Mouse (Mus musculus): ENCODE measurements around the gene Pdc.
"Not testable (repeated sequence)": the region's sequence is repeated elsewhere in the genome, so short reads cannot be mapped to it uniquely, and the experiment has no call there.

Gene Pdc

DNA sequence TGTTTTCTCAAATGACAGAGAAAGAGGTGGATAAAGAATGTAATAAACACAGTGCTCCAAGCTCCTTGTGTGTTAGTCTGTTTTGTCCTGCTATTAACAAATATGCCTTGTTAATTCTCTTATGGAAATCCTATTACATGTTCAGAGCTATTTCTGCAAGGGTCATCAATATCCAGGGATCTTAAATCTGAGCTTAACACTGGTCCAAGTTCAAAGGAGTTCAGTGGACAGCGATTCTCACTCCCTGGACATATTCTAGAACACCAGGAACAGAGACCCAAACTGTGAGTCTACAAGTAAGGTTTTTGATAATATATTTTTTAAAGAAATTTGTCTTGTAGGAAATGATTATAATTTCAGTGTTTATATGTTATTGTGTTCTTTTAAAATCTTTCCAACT lies at the start of gene Pdc:
Pdc (plus strand) TSS at position 213 of the 400 bp plus-strand sequence.
- no peak for DNase-seq

DNA sequence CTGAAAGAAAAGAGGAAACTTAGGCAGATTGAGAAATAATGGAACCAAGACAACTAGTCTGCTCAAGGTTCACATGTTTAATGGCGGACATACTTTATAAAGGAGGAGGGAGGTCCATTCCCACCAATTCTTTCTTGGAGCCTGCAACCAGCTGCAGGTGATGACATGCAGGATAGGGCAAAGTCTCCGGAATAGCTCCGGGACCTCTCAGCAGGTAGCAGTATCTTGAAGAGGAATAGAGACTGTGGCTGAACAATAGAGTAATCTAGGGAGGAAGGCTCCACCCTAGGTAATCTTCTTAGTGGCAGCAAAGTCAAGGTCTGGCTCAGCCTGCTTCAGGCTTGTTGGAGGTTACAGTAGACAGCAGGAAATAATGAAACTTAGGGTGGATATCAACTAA lies 25.2 kb upstream of the Pdc start:
- not testable (repeated sequence) for DNase-seq

DNA sequence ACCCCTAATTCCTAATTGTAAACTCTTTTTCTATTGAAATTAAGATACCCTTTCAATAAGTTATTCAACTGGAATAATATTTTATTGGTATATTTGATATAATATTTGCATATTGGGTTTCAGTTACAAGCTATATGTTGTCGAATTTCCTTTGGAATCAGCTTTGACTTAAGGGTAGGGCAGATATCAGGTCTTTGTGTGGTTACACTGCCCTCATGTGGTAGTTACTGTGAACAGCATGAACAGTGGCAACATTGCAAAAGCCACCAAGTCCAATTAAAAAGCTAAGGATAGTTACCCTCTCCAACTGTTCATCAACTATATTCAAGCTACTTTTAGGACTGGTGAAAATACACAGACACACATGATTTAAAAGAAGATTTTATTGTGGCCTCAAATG lies 11.6 kb upstream of the Pdc start:
- no peak for DNase-seq

DNA sequence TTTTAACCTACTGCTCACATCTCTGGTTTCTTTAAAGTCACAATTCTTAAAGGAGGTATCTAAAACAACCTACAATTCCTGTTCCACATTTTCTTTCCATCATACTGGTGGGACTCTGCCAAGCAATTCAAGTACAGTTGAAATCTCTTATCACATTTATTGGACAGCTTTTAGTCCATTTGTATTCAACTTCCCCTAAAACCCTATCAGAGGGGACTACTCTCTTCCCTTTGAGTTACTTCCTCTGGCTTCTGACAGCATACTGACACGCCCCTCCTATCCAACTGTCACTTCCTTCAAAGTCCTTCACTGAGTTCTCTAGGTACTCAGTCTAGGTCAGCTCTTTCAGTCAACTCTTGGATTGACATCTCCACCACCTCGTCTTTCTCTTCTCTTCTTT lies 15.9 kb downstream of the Pdc start:
- no peak for DNase-seq

DNA sequence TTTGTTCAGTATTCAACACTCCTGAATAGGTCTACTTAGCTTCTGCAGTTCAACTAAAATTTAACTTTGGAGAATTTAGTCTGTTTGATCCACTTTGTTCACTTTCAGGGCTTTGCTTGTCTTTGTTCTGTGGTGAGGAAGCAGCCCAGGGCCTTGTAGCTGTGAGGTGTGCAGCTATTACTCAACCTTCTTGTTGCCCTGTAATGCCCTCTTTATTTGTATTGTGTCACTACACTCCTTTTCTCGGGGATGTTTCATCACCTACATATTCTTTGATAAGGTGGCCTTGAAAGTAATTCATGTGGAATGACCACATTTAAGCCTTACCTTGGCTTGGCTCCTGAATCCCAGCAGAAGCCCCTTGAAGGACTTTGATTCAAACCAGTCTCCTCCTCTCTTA lies 41.6 kb downstream of the Pdc start:
- DNase-seq = no peak

DNA sequence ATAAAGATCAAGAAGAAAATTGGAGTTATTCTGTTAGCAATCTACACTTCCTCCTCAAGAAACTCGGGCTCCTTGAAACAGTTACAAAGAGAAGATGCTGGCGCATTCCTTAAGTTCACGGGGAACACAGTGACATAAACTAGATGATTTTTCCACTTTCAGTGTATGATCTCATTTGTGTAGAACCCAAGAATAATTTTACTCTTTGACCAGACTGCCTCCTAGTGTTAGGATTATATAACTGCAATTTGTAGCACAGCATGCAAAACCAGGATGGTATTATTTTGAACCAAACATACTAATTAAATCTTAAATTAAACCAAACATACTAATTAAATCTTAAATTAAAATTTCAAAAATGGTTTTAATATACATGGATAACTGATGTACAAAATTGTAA lies 53.7 kb downstream of the Pdc start:
- no peak for DNase-seq

DNA sequence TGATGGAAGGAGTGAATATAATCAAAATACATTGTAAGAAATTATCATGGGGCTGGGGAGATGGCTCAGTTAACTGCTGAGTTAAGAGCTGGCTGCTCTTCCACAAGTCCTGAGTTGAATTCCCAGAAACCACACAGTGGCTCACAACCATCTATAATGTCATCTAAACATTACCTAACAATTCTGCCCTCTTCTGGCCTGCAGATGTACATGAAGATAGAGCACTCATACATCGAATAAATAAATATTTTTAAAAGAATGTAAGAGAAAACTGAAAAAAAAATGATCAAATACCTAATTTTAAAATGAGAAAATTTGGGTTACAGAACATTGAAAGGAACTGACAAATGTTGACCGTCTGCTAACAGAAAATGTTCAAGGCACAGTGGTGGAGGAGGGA lies 55.0 kb downstream of the Pdc start:
- no peak for DNase-seq

Measured in right cerebral cortex, postnatal 25 days (tissue).